Mouse (Mus musculus) brain, embryonic 18.5 days (tissue): ENCODE data around the gene Cobll1.

Source experiments
- DNase-seq: peaks from one replicate; pipeline ENCODE4 v3.0.0-alpha.2; 2012; ENCODE audit warnings: low read depth, low spot score

Gene Cobll1

DNA sequence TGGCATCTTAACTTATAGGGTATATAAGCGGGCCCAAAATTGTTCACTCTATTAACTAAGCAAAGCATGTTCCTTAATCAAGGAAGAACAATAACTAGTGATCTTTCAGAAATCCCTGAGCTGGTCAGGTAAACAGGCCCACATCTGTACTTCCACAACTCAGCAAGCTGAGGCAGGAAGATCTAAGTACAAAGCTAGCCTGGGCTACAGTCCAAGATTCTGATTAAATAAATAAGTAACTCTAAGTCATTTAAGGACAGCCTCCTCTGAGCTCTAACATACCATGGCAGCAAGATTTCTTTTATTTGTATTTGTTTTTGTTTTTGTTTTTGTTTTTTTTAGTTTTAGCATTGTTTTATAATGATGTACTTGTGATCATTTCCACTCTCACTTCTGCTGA is 42.2 kb downstream of the Cobll1 start:
- no peak for DNase-seq

DNA sequence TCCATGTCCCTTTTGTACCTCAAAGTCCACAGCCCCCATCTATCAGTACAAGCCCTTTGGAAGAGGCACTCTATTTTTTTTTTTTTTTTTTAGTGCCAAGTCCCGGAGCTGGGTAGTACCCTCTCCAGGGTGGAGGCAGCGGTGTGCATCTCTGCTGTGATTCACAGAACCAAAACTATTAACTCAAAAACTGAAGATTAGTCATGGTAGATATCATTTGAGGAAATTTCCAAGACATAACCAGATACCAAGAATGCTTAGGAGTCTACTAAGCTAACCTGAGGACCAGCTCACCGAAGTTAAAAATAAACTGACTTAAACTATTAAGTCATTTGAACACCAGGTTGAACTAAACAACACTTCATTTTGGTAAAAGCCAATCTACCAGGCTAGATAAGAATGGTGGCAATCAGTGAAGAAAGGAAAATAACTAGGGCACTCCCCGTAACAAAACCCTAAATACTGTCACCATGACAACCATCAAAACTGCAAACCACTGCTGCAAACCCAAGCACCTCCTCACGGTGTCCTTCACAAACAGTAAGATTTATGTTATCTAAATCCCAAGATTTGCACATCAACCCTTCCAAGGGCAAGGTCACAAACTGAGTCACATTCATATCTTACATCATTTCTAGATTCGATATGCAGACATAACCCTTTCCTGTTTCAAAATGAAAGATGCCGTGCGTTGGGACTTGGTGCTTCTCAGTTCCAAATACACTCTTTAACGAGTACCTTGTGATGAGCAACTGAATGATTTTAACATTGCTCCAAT is 43.8 kb downstream of the Cobll1 start:
- no peak for DNase-seq

DNA sequence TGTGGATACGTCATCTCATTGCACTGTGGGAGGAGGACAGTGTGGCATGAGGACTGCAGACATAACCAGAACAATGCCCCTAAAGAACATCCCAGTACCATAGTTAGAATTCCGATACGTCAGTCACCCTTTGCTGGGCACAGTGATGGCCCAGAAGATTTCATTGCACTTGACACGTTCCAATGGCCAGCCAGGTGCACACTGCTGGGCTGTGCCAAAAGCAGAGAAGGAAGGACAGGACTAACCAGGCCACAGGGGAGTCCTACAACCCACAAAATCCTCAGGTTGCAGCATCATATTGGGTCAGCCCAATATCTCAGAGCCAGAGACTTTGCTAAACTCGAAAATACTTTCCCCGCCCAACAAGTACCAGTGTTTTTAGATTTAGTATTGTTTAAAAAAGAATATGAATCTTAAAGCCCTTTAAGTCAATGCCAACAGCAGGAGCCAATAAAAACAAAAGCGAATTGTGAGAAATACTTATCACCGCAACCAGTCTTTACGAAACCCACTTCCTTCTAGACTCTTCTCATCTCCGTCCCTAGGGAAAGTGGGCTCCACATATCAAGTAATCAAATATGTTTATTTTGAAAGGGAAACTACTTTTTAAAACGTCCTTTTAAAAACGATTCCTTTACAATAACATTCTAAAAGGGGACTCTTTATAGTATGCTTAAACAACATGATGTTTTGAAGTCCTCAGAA is 46.0 kb downstream of the Cobll1 start:
- no peak for DNase-seq

DNA sequence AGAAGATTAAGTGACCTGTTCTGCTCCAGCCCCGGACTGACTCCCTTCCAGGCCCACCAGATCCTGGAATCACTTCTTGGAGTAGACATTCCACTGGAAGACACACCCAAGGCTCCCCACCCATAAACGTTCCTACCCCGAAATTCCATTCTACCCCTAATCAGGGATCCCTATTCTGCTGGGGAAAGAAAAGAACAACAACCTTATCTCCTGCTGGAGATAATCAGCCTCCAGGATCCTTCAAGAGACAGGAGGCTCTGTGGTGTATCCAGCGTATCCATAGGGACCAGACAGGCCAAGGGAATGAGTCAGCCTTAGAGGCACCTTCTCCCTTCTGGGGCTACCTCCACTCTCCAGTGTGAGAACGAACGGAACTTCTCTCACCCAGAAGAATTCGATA is 47.8 kb downstream of the Cobll1 start:
- no peak for DNase-seq

DNA sequence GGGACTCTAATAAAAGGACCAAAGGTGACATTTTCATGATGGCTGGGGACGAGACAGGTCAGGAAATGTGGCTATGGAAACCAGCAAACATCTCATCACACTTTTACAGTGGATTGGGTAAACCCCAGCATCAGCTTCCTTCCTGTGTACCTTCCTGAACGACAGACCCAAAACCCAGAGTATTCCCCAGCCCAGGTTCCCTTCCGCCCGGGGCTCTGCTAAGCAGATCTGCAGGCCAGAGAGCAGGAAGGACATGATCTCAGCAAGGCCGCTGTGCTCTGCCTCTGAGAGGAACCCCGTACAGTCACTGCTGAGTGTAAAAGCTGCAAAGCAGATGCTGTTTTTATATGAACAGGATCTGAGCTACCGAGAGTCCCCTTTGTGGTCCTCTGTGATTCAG is 49.9 kb downstream of the Cobll1 start:
- no peak for DNase-seq

DNA sequence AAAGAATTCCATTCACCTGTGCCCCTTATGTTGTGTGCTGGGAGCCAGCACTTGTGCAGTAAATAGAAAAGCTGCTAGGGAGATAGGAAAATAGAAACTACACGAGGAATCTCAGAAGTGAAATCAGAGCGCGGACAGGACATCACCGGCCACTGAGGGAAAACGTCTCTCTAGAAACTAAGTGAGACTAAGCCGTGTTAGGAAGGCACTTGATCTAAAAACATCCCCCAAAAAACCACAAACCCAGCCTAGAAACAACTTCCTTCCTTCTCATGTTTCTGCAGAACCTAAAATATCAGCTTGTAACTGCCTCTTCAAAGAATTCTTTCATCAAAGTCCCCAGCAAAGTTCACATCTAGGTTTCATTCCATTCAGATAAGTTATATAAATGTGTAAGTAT is 50.6 kb downstream of the Cobll1 start:
- DNase-seq, result no peak

DNA sequence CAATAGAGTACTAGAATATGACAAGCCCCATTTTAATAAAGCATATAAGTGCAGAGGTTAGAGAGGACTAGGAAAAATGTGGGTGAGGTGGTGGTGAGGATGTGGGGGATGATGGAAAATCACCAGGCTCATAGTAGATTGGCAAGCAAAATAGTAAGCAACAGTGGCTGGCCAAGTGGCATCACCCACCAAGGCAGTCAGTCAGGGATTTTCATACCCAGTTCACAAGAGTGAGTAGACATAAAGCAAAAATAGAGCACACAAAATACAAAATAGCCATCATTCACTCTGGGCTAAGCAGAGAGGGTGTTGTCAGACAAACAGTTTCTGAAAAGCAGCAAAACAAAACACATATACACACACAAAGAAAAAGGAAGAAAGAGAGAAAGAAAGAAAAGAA is 51.6 kb downstream of the Cobll1 start:
- DNase-seq, result no peak

DNA sequence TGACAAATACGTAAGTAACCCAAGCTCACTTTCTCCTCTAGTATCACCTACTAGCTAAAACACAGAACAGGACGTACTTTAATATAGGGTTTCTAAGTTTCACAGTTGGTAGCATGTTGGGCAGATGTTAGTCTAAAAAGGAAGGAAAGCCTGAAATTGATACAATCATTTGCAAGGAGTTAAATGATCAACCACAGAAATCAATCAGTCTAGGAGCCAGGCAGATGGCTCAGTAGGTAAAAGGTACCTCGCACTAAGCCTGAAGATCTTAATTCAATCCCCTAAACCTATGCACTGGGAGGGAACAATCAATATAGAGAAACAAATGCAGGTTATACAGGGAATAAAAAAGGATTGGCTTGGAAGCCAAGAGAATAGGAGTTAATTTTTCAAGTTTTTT is 52.0 kb downstream of the Cobll1 start:
- no peak for DNase-seq

DNA sequence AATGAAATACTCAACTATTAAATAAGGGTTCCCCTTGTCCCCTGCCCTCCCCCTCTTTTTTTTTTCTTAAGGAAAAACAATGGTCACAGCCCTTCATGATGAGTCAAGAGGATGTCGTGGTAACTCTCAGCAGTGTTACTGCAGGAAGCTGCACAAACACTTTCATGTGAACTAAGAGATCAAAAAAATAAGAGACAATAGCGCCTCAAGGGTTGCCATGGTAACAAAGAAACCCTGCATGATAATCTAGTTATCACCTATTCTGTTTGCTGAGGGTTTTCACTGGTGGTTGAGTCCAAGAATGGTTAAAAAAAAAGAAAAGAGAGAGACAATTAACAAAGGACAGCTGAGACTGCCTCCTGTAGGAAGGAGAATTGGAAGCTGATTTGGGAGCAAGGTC is 56.5 kb downstream of the Cobll1 start:
- DNase-seq, result peak; percentile 39

DNA sequence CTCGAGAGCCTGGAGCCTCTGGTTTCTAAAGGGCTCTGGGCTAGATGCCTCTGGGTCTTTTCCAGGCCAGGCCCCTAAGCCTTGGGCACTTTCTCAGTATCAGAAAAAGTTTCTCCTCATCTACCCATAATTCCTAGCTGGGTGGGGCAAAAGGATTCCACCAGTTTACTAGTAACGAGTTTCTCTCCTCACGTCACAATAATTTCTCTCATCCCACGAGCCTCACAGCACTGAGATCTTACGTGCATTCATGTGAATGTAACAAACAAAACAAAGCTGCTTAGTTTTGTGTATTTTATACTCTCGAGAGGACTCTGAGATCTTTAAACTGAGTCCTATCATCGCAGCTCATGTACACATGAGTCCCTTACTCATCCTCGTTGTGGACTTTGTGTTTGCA is 57.5 kb downstream of the Cobll1 start:
- no peak for DNase-seq

DNA sequence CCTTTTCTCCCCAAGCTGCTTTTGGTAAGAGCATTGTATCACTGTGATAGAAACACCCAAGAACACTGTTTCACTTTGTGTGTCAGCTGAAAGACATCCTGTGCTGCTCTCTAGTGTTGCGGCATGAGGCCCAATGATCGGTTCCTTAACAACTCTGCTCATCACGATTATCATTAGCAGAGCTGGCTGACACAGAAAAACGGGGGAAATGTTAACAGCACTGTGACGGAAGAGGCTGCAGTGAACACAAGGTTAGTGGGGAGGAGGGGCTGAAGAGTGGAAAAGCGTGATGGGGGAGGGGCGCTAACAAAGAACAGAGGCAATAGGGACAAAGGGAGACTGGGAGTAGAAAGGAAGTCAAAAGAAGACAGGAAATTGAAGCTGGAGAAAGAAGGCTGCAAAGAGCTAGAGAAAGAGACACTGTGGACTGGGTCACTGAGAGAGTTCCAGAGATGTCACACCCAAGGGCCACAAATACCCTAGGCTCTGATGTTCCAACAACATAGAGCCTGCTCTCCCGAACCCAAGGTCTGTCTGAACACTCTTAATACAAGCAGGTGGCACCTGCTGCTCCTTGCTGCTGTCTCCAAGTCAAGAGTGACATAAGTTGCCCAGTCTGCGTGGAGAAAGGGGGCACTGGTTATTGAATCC is 58.0 kb downstream of the Cobll1 start:
- DNase-seq, result peak; percentile 8

DNA sequence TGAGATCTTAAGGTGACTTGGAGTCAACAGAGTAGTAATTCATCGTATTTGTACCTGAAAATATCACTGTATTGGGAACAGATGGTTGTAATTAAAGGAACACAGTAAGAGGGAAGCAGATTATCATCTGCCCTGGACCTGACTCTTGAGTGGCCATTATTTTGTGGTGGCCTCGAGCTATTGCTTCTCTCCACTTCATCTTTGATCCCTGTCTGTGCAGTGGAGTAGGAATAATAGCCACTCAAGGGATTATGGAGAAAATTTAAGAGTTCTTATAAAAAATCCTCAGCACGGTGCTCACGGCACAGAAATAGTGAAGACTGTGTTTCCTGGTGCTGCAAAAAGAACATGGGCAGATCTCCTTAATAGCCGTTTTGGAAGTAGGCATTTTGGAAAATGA is 63.6 kb downstream of the Cobll1 start:
- no peak for DNase-seq

DNA sequence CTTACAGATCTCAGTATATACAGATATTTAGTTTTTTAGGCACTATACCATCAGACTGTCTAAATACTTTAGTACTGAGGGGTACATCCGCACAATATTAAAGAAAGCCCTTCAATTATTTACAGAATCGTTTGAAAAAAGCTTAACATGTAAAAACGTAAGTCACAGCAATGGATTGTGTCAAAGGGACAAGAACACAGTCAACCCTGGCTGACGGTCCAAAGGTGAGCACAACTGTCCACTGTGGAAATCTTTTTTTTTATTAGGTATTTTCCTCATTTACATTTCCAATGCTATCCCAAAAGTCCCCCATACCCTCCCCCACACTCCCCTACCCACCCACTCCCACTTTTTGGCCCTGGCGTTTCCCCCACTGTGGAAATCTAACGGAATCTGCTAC is 67.1 kb downstream of the Cobll1 start:
- no peak for DNase-seq

DNA sequence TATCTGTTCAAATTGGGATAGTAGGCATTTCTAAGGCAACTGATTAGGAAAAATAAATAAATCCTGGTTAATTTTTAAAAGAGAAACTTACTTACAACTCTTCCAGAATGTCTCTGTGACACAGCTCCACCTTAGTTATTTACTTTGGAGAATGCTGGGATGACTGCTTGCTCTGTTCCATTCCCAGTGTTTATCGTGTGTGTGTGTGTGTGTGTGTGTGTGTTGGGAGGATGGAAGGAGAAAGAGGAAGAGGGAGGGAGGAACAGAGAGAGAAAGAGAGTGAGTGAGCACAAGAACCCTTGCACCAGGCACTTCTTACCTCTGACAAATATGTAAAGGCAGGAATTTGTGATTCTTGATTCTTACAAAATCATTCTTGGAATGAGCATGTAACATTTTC is 67.7 kb downstream of the Cobll1 start:
- no peak for DNase-seq

DNA sequence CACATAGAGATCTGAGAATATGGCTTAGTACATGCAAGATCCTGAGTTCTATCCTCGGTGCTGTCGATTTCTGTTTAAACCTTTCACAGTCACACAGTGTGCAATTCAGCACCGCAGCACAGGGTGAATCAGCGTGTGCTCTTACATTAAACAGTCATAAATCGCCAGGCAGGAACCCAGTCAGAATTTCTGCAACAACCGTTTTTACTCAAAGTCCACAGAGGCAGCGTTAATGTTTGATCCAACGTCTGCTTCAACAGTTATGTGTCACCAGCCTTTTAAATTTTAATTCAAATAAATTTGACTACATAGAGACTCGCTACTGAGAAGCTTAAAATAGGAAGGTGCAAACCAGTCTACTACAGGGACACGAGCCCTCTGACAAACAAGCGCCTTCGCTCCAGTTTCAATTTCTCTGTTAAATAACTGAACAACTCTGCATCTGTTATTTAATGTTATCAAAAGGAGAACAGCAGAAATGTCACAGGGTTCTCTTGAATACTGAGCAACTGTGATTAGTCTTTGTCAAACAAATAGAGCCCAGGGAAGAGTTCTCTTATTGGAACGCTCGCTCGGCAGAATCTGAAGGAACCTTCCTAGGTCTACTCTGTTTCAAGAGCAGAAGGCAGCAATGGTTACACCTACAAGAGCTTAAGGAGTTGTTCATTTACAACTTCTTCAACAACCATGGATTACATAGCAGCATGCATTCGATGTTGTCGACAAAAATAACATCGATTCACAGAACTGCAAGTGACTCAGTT is 68.3 kb downstream of the Cobll1 start:
- no peak for DNase-seq

DNA sequence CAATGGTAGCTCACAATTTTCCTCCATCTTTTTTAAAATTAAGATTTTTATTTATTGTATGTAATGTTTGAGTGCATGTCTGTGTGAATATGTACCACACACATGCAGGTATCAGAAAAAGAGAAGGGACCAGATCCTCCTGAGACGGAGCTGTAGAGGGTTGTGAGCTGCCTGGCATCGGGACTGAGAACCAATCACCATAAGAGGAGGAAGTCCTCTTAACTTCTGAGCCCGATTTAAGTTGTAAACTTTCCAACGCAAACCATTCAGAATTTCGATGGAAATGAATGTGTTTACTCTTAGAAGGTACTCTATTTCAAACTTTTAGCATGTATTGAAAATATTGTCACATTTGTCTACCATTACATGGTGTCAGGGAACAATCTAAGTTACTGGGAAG is 68.9 kb downstream of the Cobll1 start:
- DNase-seq, result no peak

DNA sequence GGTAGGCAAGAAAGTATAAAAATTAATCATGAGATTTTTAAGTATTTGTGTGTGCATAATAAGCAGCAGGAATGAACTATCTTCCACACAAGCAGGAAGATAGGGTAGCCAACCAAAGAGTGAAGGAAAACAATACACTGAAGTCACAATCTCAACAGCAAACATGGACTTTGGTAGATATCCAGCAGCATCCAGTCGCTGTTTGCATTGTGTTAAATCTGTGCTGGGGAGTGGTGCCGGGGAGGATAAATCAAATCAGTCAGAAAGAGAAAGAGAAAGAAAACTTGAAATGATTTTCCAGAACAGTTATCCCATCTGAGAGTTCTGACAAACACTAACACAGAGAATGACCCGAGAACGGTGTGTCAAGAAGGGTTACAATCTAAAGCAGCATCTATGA is 75.2 kb downstream of the Cobll1 start:
- DNase-seq, result no peak

DNA sequence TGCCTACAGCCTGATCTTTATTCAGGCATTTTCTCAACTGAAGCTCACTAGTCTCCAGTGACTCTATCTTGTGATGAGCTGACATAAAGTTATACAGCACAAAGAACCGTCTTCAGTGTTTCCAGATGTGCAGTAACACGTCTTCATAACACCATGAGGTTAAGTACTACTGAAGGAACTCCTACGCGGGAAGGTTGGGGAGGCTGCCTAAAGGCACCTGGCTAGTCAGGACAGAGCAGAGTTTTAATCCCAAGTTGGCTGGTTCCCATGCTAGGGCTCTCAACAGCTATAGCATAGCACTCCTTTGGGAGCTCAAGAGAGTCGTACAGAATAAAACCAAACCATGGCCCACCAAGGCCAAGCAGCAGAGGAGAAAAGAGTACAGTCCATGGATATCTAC is 76.6 kb downstream of the Cobll1 start:
- no peak for DNase-seq

DNA sequence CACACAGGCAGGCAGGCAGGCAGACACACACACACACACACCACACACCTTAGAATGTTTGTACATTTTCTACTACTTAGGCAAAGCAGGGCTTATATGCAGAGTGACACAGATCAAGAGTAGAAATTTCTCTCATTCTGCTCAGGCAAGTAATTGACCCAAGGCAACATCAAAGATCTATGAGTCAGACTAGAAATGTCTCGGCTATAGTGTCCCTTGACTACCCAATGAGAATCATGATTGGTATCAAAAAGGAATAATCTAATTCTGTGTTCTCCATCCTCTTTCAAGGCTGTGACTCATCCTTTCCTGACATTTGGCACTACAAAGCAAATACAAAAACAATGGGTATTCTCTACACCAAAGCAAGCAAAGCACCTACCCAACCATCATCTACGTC is 77.5 kb downstream of the Cobll1 start:
- DNase-seq, result no peak

DNA sequence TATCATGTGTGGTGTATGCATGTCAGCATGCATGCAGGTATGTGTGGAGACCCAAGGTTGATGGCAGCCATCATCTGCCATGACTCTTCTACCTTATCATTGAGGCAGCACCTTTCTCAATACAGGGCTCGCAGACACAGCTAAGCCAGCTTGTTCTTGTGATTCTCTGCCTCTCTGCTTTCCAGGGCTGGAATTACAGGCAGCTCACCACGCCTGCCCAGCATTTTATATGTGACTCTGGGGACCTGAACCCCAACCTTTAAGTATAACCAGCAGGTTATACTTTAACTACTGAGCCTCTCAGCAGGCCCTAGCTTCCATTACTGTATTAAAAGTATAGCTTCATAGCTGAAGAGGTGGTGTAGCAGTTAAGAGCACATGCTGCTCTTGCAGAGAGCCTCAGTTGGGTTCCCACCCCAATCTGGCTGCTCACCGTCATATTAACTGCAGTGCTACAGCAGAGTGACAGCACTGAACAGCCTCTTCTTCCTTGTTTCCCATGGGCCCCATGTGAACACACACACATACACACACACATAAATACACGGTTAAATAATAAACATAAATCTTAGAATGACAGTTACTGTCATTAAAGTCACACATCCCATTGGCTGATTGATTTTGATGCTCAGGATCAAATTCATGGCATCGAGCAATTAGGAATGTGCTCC is 81.1 kb downstream of the Cobll1 start:
- DNase-seq, result no peak

DNA sequence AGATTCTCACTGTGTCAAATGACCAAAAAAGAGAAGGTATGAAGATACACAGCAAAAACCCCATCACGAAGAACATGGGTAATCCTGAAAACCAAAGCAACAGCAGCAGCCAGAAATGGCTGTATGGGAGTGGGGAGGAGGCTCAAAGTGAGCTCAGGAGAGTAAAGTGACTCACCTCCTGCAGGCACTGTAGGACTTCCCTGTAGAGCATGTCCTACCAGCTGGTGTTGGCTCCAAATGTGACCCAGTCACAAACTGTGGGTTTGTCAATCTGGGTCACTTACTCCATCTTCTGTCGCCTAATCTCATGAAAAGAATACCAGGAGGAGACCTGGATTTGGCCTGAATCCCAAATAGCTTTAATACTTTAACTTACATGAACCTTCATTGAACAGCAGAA is 81.9 kb downstream of the Cobll1 start:
- DNase-seq, result no peak

DNA sequence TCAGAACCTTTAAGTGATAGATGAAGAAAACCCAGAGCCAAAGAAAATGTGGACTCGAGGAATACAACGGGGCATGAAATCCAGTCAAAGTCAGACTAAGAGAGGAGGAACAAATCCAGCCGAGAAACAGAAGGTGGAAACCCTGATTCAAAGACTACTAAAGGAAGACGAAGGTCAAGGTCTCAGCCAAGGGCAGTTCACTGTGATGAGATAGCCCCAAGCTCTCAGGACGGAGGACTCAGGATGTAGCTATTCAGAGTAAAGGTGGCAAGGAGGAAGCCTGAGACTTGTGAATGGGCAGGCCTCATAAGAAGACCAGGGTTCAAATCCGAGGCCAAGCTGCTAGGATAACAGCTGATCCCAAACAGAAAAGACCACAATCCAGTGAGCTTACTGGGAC is 90.3 kb downstream of the Cobll1 start:
- DNase-seq, result no peak
